Mouse (Mus musculus): ENCODE data around the gene Tecpr1.

- TF ChIP-seq CTCF (IDR thresholded peaks at IDR 0.05; ENCODE audit: control insufficient read depth, insufficient read depth, insufficient replicate concordance, low read depth, low read length) = no peak
- TF ChIP-seq POLR2A (IDR thresholded peaks at IDR 0.05; ENCODE audit: control insufficient read depth, low read depth, low read length) = peak; percentile 72; the same call in 1 of the 2 replicates
These were observed 20.6 kb upstream of the Tecpr1 start, which contains the start of gene Bri3 for GRCm38 (mm10) chr5:144243901-144244487.
